Mouse (Mus musculus): ENCODE measurements at regions not wholly inside any gene's neighbourhood (a gene's known extent, or its start where the extent isn't known, plus 50 kb on each side); places are given as distances from the start of the nearest gene placed in this dataset.
A peak's percentile ranks its signal among the peaks of the same experiment; 100 is the strongest.
"Not testable (repeated sequence)": the region's sequence is repeated elsewhere in the genome, so short reads cannot be mapped to it uniquely, and the experiment has no call there.

DNA sequence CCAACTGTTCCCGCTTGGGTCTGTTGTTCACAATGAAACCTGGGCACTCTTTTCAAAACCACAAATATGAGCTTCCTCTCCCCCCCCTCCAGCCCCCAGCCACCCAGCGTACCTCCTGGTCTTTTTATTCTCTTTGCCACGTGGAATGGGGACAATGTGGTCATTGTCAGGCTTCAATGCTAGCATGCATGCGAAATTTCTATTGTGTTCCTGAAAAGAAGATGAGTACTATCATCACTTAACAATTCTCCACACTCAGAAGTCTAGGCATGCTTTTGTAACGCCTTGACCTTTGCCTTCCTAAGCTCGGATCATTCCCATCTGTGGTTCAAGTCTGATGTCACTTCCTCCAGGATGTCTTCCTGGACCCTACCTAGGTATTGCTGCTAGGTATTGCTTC lies 202.2 kb downstream of the Trim29 start:
- no peak for DNase-seq (ENCODE audit: low spot score in 2 of 2)

DNA sequence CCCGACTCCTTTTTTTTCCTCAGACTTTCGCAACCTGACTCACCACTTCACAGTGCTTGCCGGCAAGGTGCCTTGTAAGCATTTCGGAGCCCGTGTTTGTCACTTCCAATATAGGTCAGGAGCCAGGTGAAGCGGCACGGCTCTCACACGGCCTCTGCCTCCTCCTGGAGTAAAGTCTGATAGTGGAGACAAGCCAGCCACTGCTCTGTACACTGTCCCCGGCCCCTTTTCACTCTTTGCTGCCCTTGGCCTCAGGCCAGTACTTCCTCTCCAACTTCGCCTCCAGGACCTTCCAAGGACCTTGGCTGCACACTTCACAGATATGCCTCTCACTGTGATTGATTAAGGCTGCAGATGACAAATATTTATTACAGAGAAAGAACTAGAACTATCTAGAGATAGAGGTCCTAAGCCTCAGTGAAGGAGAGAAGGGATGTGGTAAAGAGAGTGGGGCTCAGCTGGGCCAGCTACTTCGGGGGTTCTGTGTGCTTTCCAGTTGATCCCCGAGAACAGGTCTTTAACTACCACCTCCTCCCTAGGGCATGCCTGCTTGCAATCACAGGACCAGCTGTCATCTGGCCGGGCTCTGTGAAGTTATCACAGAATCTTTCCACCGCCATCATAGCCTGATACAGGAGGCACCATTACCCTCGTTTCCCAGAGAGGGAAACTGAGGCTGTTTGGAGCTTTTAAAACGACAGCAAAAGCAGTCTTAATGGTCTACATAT lies 204.2 kb downstream of the Trim29 start:
- DNase-seq (ENCODE audit: low spot score in 2 of 2), result no peak

DNA sequence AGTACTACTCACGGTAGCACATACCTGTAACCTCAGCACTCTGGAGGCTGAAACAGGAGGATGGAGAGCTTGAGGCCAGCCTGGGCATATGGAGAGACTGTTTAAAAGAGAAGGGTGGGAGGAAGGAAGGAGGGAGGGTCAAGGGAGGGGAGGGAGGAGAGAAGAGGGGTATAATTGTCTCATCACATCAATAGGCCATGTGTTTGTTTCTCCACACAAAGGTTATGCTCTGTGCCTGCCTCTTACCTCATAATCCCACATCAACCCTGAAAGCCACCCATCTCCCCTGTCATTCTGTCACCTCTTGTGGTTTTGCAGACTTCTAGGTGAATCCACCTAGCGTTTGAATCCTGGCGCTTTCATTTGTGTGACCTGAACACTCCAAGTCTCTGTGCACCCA lies 210.3 kb downstream of the Trim29 start:
- no peak for DNase-seq (ENCODE audit: low spot score in 2 of 2)

DNA sequence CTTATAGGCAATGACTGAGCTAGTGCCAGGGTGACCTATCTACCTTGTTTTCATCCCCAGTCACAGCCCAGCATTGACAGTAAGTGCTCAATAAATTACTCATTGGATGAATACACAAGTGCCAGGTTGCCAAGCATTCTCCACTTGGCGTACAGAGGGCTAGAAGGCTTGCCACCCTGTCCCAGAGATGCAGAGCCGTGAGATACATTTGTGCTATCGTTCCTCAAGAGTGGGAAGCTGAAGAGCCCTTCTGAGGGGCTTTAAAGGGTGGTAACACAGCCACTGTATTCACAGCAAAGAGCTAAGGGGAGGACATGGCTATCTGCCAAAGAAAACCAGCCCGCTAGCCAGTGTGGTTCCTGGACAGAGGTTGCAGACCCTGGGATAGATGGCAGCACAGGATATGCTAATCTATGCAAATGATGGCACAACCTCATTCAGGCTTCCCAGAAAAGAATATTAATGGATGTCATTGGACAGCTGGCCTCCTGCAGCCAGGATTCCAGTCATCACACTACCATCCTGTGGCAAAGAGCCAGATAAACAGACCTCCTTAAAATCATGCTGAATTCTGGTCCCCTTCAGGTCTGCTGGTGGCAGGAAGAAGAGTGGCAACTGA lies 214.4 kb downstream of the Trim29 start:
- DNase-seq (ENCODE audit: low spot score in 2 of 2), result no peak

DNA sequence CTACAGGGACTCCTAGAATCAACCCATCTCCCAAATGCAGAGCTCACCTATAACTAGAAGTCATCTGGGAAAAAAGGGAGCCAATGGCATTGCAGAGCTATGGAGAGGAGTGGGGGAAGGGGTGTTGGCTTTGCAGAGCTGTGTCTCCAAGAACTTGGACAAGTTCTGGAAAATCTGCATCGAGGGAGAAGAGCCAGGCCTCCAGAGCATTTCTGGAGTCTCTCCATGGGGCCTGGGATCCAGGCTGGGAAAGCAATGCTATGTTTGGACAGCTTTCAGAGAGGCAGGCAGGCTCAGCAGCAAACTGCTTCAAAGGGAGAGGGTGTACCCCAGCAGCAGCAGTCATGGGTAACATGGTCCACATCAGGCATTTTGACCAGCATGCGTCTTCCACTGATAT lies 211.6 kb upstream of the Nectin1 start:
- no peak for DNase-seq (ENCODE audit: low spot score in 2 of 2)

DNA sequence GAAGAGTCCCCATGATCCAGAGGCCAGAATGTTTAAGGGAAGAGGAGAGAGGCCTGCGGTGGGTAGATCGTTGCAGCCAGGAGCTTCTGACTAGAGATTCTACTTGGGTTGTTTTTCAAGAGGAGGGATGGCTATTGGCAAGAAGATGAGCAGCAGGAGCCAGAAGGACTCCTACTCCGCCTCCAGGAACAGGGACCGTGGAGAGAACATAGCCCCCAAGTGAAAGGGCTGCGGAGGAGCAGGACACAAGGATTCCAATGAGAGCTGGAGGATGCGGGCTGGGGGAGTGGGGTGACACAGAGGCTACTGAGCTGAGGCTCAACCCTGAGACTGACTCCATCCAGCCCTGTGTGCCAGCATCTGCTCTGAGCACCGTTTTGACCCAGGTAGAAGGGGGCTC lies 207.8 kb upstream of the Nectin1 start:
- peak; percentile 14 to 55 for DNase-seq (ENCODE audit: low spot score in 2 of 2)

DNA sequence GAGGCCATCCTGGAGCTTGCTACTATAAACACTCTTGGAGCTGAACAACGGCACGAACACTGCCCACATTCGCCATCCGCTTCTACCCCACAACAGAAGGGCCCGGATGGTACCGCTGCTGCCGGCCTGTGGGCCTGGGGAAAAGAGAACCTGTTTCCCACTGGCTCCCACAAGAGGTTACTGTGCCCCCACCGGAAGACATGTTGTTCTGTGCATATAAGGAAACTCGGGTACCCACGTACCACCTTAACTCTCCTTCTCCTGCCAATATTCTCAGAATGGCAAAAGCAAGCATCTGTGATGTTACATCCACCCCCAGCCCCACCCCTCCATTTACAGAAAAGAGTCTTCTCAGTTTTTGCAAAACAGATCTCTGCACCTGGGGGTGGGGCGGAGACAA lies 206.7 kb upstream of the Nectin1 start:
- peak in 1 of 2 experiments; percentile 88 for DNase-seq (ENCODE audit: low spot score in 2 of 2)

DNA sequence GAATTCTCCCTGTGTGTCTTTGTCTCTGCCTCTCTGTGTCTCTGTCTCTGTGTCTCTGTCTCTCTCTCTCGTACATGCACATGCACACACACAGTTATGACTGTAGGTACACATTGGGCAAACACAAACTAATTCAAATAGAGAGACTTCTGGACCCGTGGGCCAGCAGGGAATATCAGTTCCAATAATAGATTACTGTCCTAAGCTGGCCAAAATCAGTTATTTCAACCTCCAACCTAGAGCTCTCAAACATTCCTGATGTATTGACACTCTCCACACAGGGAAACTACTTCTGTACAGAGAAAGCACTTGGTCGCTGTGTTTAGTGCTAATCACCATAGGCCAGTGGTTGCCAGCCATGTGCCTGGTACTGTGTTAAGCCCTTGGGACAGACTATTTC lies 203.7 kb upstream of the Nectin1 start:
- DNase-seq (ENCODE audit: low spot score in 2 of 2), result no peak

DNA sequence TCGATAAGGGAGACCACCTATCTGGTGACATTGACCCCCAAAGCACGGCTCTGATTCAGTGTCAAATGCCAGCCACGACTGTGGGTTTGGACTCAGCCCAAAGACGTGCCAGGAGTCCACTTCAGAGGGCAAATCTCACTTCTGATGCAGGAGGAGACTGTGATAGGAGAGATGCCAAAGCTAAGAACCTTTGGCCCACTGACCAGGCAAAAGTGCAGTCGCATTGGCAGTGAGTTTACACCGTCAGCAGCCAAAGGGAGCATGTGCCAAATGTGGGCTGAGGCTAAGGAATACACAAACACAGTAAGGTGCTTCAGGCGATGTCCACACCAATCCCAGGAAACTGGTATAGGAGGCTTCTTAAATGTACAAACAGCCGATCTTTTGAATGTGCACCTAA lies 202.6 kb upstream of the Nectin1 start:
- no peak for DNase-seq (ENCODE audit: low spot score in 2 of 2)

DNA sequence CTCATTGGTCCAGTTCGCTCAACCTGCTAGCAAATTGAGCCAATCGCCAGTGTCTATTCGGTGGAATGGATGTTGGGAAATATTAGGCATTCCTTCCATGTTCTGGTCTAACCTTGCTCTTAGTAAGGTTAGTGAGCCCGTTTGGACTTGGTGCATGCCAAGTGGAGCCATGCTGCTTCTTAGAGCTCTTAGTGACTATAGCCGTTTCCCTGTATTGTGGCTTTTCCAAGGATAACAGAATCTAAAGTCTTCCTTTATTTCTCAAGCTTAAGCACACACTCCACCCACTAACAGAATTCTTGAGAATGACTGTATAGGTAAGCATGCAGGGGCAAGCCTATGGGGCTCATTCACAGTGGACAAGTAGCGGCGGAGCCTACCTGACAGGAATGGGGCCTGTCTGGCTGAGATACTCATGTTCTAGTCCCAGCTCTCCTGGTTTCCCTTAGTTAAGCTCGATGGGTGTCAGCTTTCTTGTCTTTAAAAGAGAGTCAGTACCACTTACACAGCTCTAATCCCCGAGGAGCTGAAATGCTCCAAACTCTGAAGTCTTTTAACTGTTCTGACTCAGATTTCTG lies 201.6 kb upstream of the Nectin1 start:
- no peak for DNase-seq (ENCODE audit: low spot score in 2 of 2)

DNA sequence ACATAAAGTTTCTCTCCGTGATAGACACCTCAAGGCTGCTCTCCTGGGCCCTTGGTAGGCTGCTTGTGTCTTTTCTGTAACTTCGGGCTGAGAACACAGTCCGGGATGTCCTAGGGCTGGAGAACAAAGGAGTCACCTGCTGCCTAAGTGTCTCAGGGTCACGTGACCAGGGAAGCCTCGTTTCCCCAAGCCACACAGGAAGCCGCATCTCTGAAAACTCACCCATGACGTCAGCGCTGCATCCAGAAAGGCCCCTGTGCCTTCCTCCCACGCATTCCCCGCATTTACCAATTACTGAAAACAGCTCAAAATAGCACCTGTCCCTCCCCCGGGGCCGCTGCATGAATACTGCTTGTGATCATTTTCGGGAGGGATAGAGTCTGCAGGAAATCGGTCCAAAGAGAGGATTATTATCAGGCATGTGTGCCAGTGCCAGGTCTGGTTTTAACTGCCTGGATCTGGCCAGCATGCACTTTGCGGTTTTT lies 198.7 kb upstream of the Nectin1 start:
- peak; percentile 36 to 84 for DNase-seq (ENCODE audit: low spot score in 2 of 2)

DNA sequence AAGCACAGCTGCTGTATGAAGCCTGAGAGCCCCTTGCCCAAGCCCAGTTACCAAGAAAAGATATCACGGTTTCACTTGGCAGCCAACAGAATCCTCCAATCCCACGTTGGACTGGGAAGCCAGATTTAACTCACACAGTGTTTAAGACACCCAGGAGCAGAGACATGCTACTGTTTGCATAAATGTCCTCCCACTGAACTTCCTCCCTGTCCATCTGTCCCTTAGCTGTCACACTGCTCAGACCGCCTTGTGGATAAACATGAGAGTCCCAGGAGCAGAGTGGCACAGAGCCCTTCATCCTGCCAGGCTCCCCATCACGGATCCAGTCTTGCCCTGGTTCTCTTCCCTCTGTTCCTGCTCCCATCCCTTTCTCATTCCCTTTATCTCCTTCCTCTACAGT lies 194.9 kb upstream of the Nectin1 start:
- DNase-seq (ENCODE audit: low spot score in 2 of 2), result peak in 1 of 2 experiments; percentile 49

DNA sequence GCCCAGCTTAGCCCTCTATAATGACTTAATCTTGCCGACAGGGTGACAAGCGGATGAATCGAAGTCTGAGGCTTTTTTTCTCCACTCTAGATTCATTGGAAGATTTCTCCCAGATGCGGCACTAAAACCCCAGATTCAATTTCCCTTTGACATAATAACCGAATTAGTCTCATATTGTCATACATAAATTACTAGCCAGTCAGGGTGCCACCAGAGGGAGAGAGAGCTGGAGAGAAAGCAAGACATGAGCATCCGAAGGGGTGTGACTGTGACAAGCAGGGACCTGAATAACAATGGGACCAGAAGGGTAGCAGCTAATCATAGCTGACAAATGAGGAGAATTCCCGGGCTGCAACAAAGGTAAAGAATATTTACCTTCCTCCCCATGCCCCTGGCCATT lies 194.5 kb upstream of the Nectin1 start:
- DNase-seq (ENCODE audit: low spot score in 2 of 2), result no peak

DNA sequence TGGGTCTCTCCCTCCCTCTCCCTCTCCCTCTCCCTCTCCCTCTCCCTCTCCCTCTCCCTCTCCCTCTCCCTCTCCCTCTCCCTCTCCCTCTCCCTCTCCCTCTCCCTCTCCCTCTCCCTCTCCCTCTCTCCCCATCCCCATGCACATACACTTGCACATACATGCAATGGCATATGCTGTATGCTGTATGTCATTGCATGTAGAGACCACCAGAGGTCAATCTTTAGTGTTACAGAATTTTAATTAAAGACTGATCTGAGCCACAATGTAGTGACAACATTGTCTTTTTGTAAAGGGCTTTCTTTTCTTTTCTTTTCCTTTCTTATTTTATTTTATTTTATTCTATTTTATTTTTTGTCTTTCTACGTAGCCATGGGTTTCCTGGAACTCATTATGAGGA lies 191.0 kb upstream of the Nectin1 start:
- DNase-seq (ENCODE audit: low spot score in 2 of 2), result not testable (repeated sequence)

DNA sequence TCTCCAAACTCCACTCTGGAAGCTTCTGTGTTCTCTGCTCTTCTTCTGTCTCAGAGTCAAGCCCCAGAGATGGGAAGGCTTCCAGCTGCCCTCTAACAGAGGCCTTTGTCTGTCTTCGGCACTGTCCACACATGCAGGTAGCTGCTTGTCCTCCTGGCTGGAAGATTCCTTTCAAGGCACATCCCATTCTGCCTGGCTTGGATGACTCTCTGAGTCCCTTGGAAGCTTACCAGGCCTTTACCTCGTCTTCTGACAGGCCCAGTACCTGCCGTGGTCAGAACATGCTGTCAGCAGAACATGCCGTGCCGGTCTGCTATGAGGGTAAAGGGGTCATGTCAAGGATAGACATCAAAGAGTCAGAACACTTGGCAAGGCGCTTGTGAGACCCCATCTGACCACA lies 181.8 kb upstream of the Nectin1 start:
- DNase-seq (ENCODE audit: low spot score in 2 of 2), result no peak

DNA sequence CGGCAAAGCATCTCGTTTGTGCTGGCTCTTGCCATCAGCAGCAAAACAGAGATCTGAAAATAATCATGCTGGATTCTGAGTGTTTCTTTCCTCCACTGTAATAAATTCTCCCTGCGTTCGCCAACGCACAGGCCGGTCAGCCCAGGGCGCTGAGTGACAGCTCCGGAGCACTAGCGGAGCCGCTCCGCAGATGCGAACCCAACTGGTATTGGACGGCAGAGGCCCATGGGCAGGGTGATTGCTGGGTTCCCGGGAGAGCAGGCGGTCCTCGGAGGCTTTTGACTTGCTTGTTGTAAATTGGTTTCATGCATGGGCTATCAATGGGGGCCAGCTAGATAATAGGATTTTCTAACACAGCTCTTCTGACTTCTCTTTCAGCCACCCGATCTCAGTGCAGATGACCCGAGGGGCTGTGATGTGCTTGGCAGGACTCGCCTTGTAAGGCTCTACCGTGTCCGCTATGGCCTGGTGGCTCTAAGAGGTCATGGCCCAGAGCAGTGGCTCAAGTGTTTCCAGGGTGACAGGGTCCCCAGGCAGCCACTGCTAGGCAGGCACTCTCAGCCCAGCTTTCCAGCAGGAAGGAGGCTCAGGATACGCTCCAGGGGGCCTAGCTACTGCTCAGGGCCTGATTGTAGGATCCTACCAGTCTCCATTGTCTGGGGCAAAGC lies 179.4 kb upstream of the Nectin1 start:
- DNase-seq (ENCODE audit: low spot score in 2 of 2), result no peak

DNA sequence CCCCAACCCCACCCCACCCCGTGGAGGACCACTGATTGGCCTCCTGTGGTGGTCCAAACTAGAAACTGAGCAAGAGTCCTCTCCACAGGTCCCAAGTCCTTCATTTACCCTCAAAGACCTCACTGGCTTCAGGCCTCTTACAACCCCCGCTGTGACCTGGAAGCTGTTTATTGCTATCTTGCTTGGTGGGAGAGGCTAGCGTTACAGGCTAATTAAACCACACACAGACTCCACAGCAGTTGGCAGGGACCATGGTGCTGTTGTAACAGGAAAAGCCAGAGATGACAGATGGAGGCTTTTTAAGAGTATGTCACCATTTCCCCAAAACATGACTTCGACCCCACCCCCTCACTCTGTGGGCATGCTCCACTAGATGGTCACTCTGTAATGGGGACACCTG lies 174.9 kb upstream of the Nectin1 start:
- no peak for DNase-seq (ENCODE audit: low spot score in 2 of 2)

DNA sequence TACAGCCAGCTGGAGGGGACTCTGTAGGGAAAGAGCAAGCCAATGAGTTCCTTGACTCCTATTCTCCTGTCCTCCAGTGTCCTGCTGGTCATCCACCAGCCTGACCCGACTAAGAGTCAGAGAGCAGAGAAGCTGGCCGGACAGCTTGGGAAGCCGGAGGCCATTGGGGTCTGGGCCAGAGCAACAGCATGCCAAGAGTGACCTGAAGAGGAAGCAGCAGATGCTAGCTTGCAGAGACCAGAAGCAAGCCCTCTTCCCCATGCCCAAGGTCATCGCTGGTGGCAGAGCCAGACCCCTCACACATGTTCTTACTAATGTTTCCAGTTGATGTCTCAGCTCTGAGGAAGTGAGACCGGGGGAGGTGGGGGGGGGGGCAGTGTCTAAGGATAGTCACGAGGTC lies 172.7 kb upstream of the Nectin1 start:
- no peak for DNase-seq (ENCODE audit: low spot score in 2 of 2)

DNA sequence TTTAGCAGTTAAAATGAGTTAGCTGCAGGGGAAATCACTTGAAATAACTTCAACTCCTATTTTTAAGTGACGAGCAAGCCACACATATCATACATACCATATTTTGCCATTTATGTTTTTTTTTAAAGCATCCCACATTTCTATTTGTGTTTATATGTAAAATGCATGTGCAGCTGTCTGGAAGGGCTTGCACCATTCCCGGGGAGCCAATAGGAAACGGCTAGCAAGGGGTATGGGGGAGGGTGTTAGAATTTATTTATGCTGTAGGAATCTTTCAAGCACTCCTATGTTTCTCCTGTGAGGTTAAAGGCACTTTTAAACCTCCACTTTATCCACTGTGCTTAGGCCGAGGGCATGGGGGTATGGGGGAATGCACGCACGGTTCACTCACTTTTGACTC lies 168.1 kb upstream of the Nectin1 start:
- no peak for DNase-seq (ENCODE audit: low spot score in 2 of 2)

DNA sequence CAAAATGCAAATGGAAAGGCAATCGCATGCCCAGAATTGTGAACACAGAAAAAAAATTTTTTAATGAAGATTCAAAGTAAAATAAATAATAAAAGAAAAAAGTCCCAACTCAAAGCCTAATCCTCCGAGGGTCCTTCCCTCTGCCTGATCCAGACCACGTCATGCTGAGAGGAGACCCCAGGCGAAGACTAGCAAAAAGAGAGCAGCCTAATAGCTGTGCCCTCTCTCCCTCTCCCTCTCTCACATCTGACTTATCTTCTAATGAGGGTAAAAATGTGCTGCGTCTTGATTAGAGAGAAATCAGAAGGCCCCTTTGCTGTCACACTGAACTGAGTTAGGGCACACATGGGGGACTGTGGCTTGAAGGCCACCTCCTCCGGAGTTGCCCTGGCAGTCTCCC lies 163.1 kb upstream of the Nectin1 start:
- DNase-seq (ENCODE audit: low spot score in 2 of 2), result no peak

DNA sequence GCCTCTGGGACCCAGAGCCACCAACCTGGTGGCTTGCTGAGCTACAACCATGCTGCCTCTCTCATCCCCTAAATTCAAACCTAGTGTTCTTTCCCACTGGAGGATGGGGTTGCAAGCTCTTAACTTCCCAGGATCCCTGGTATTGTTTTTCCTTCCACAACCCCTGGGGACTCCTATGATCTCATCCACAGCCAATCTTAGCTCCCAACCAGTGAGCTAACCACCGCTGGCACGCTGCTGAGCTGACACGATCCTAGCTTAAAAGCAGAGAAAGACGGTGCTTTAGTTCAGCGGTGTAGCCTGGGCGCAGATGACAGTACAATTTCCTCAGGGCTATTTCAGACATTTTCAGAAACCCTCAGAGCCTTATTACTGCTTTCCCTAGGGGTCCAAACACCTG lies 158.2 kb upstream of the Nectin1 start:
- DNase-seq (ENCODE audit: low spot score in 2 of 2), result no peak

DNA sequence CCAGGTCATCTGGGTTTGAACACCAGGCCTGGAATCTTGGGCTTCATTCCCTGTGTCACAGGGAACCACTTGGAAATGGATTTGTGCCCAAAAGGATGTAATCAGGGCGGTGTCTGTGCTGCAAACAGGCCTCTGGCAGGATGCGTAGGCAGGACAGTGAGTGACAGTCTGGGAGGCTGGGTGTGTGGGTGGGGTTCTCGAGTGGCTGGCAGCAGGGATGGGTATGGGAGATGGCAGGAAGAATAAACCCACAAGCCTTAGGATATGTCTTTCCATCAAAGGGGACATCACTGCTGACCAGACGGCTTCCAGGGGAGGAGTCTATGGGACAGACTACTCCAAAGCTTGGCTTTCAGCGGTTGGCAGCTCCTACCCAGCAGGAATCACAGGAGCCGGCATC lies 150.5 kb upstream of the Nectin1 start:
- peak; percentile 23 to 89 for DNase-seq (ENCODE audit: low spot score in 2 of 2)
